Comparison of ENCODE assay signal across 8 mouse cellular contexts in genomic region chr5:135669741-135670275, GRCm38 (mm10). TPM values are rescaled to one million over a fixed set of nuclear protein-coding genes. Genes with fewer than 3 reads are reported as not detected.
A peak's percentile ranks its signal among the peaks of the same experiment; 100 is the strongest.
DNase-seq lines count a peak whose midpoint lies in the region; ATAC-seq and TF ChIP-seq lines count a peak whose summit lies in the region.

Gene Por, plus strand, starts transcription at chr5:135670033.

- 44% methylated on average over 9 of the region's 9 CpGs for WGBS in thymus, adult 2 months
- WGBS in heart, embryonic 11.5 days (ENCODE audit: insufficient replicate concordance) = 24% methylated on average over 9 of the region's 9 CpGs
- 19% methylated on average over 9 of the region's 9 CpGs for WGBS in large intestine, adult 2 months

- H3K4me3 ChIP-seq in thymus, adult 2 months (ENCODE audit: control insufficient read depth, insufficient read depth, low read length) = no peak within 1 kb of the TSS
- no peak within 1 kb of the TSS for H3K4me3 ChIP-seq in heart, embryonic 11.5 days (ENCODE audit: low read depth, low read length)

- no peaks in the 10 kb centered on the region for H3K27me3 ChIP-seq in thymus, adult 2 months (ENCODE audit: control insufficient read depth, insufficient read depth, low read length)
- no peaks in the 10 kb centered on the region for H3K27me3 ChIP-seq in heart, embryonic 11.5 days (ENCODE audit: control insufficient read depth, insufficient read depth, low read length)

- ATAC-seq in heart, embryonic 11.5 days (replicated peaks; ENCODE audit: insufficient number of reproducible peaks, low FRiP score, low TSS enrichment) = no peak
- ATAC-seq in cerebellum, adult (ENCODE audit: insufficient number of reproducible peaks, low FRiP score, low TSS enrichment) = no peak

- H3K4me2 ChIP-seq in heart, embryonic 11.5 days = no peak within 1 kb of the TSS

- peaks cover 4% of the 10 kb centered on the region for H3K4me1 ChIP-seq in thymus, adult 2 months (replicated peaks; ENCODE audit: control insufficient read depth, insufficient read depth, low read length)
- H3K4me1 ChIP-seq in heart, embryonic 11.5 days (ENCODE audit: control insufficient read depth, insufficient read depth, low read length) = no peaks in the 10 kb centered on the region

- DNase-seq in thymus, adult 2 months = no peak
- DNase-seq in thymus, postnatal 10 days (ENCODE audit: low spot score in 2 of 2) = no peak
- DNase-seq in embryo, embryonic 11 days = peak; percentile 71
- no peak for DNase-seq in large intestine, adult 2 months (ENCODE audit: low read depth, low spot score)
- DNase-seq in lung, postnatal 25 days (ENCODE audit: low spot score) = peak; percentile 64
- DNase-seq in thymus, postnatal 14 days = peak; percentile 27

- no peak for TF ChIP-seq CTCF in thymus, adult 2 months (IDR thresholded peaks at IDR 0.05; ENCODE audit: borderline replicate concordance, control insufficient read depth, extremely low read depth, insufficient read depth, low read length, poor library complexity)

- no peak for TF ChIP-seq POLR2A in thymus, adult 2 months (IDR thresholded peaks at IDR 0.05; ENCODE audit: control insufficient read depth, extremely low read depth, insufficient read depth, low read length, poor library complexity)

- H3K9me3 ChIP-seq in heart, embryonic 11.5 days (replicated peaks; ENCODE audit: control insufficient read depth, low read length) = no peaks in the 10 kb centered on the region; the same call in 1 of the 2 replicates

- H3K9ac ChIP-seq in heart, embryonic 11.5 days (ENCODE audit: low read depth, low read length) = no peak within 1 kb of the TSS

- H3K27ac ChIP-seq in thymus, adult 2 months (ENCODE audit: control insufficient read depth, insufficient read depth, low read length) = no peak within 1 kb of the TSS
- no peak within 1 kb of the TSS for H3K27ac ChIP-seq in heart, embryonic 11.5 days (ENCODE audit: low read depth, low read length)

- no peaks in the 10 kb centered on the region for H3K36me3 ChIP-seq in thymus, adult 2 months (ENCODE audit: control insufficient read depth, insufficient read depth, low read length)
- no peaks in the 10 kb centered on the region for H3K36me3 ChIP-seq in heart, embryonic 11.5 days (ENCODE audit: control insufficient read depth, insufficient read depth, low read length)

RNA-seq across cellular contexts. Expression of gene Por, which starts in this region (rescaled TPM):
- polyA plus RNA-seq in thymus, adult 2 months (2012; rRNA removed) = 120 and 132 TPM in 2 replicates
- polyA plus RNA-seq in heart, embryonic 11.5 days (2014; fragmentation: Nextera tagmentation; extraction: Ambion mirVana) = 32.4 and 37.4 TPM in 2 replicates
- polyA plus RNA-seq in large intestine, adult 2 months (2012; rRNA removed) = 54.2 and 111 TPM in 2 replicates

Comparison
In these comparisons a context has a peak if more than half of its experiments do, and no peak if none do; other contexts are left out.
1. DNase-seq: peak in embryo, embryonic 11 days (single experiment), lung, postnatal 25 days (single experiment) and thymus, postnatal 14 days (single experiment); none in thymus, adult 2 months (single experiment), thymus, postnatal 10 days (0 of 2) and large intestine, adult 2 months (single experiment).